Mouse (Mus musculus) neutrophil, adult 83 days (primary cell): ENCODE results near the gene Mtnr1a. TPM values are rescaled to one million over a fixed set of nuclear protein-coding genes. Genes with fewer than 3 reads are reported as not detected.

ENCODE experiments used
- total RNA-seq, 2 experiments: library from RNA; stranded (reverse); gene quantifications; one replicate each; pipeline ENCODE4 v1.2.4; 2023

Gene Mtnr1a
- not detected for total RNA-seq

DNA sequence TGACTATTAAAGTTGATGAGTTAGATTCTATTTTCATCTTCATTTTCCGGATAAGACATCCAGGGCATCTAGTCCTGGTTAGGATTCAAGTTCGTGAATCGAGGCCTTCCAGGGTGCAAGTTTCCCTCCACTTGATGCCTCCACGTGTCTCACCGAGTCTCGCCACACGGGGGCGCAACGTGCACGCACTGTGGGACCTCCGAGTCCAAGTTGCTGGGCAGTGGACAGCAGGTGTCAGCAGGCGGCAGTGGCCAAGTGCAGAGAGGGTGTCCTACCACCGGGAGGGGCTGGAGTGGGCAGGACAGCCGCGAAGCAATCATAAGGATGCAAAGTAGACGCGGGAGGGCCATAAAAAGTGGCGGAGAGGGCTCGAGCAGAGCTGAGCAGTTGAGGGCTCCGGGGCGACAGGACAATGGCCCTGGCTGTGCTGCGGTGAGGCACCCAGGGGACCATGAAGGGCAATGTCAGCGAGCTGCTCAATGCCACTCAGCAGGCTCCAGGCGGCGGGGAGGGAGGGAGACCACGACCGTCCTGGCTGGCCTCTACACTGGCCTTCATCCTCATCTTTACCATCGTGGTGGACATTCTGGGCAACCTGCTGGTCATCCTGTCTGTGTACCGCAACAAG lies at the start of gene Mtnr1a:
Gene Mtnr1a (plus strand): TSS at position 379 of the 628 bp plus-strand sequence.

Other genes with a start within 250 kb of the Mtnr1a start
- under 1 TPM; 0.26 to 0.39 TPM for gene Fat1, start 133.7 kb upstream of the Mtnr1a start, total RNA-seq
- not detected for gene F11, start 192.9 kb downstream of the Mtnr1a start, total RNA-seq
- gene Klkb1, start 225.7 kb downstream of the Mtnr1a start, total RNA-seq, result not detected
- gene Gm45753, start 239.3 kb downstream of the Mtnr1a start, total RNA-seq, result not detected